Mouse (Mus musculus): ENCODE measurements around the gene Tbx4. TPM values are rescaled to one million over a fixed set of nuclear protein-coding genes. Genes with fewer than 3 reads are reported as not detected.
A peak's percentile ranks its signal among the peaks of the same experiment; 100 is the strongest.

Tbx4 gene
- 39.2 and 44.0 TPM in 2 replicates for polyA plus RNA-seq (2016; fragmentation: Nextera tagmentation; extraction: Ambion mirVana)

GRCm38 (mm10) chr11:85885665-85886428, at the start of gene Tbx4:
TSS of gene Tbx4 (plus strand) at chr11:85886422.
- peak within 1 kb of the TSS; percentile 64 for H3K4me3 ChIP-seq (replicated peaks)
- H3K27ac ChIP-seq = peak within 1 kb of the TSS; percentile 95
- peak within 1 kb of the TSS; percentile 80 for H3K4me2 ChIP-seq
- peak within 1 kb of the TSS; percentile 96 for H3K9ac ChIP-seq (replicated peaks)
- ATAC-seq (ENCODE audit: insufficient number of reproducible peaks, insufficient read depth, low FRiP score, low TSS enrichment, low read depth) = peak; percentile 68
- peaks cover 36% of the 10 kb centered on the region for H3K4me1 ChIP-seq (replicated peaks)
- no peaks in the 10 kb centered on the region for H3K9me3 ChIP-seq
- 12% methylated on average over 19 of the region's 28 CpGs for WGBS
- no peaks in the 10 kb centered on the region for H3K36me3 ChIP-seq
- peaks cover 44% of the 10 kb centered on the region for H3K27me3 ChIP-seq

GRCm38 (mm10) chr11:85836523-85837290, 49.5 kb upstream of the Tbx4 start:
- 3% methylated on average over 32 of the region's 32 CpGs for WGBS
- H3K9ac ChIP-seq (replicated peaks) = peak overlapping the region; percentile 90

GRCm38 (mm10) chr11:85837291-85837647, 49.0 kb upstream of the Tbx4 start:
- peak overlapping the region; percentile 90 for H3K9ac ChIP-seq (replicated peaks)
- 1% methylated on average over 18 of the region's 18 CpGs for WGBS
- peak overlapping the region; percentile 91 for H3K27ac ChIP-seq
- no peaks in the 10 kb centered on the region for H3K9me3 ChIP-seq
- ATAC-seq (ENCODE audit: insufficient number of reproducible peaks, insufficient read depth, low FRiP score, low TSS enrichment, low read depth) = no peak
- H3K36me3 ChIP-seq = peaks cover 14% of the 10 kb centered on the region; the same call in 1 of the 2 replicates
- peak overlapping the region; percentile 83 for H3K4me2 ChIP-seq
- H3K4me3 ChIP-seq (replicated peaks) = peak overlapping the region; percentile 66
- peaks cover 47% of the 10 kb centered on the region for H3K4me1 ChIP-seq (replicated peaks)
- peaks cover 92% of the 10 kb centered on the region for H3K27me3 ChIP-seq

More at GRCm38 (mm10) chr11:85836523-85837290, 49.5 kb upstream of the Tbx4 start:
- Histone ChIP-seq H3K9me3 (no peaks in the 10 kb centered on the region), H3K36me3 (peaks cover 14% of the 10 kb centered on the region; the same call in 1 of the 2 replicates), H3K4me3 (replicated peaks) (peak overlapping the region; percentile 66), H3K27me3 (peaks cover 93% of the 10 kb centered on the region), H3K4me2 (peak overlapping the region; percentile 83), H3K4me1 (replicated peaks) (peaks cover 48% of the 10 kb centered on the region), H3K27ac (peak overlapping the region; percentile 91)
- ATAC-seq (ENCODE audit: insufficient number of reproducible peaks, insufficient read depth, low FRiP score, low TSS enrichment, low read depth) = no peak

- WGBS = 1% methylated on average over 67 of the region's 67 CpGs
- H3K27ac ChIP-seq = peak overlapping the region; percentile 91
- H3K4me1 ChIP-seq (replicated peaks) = peaks cover 47% of the 10 kb centered on the region
- H3K4me2 ChIP-seq = peak overlapping the region; percentile 83
- H3K4me3 ChIP-seq (replicated peaks) = peak overlapping the region; percentile 66
- peaks cover 14% of the 10 kb centered on the region; the same call in 1 of the 2 replicates for H3K36me3 ChIP-seq
- no peak for ATAC-seq (ENCODE audit: insufficient number of reproducible peaks, insufficient read depth, low FRiP score, low TSS enrichment, low read depth)
- H3K9ac ChIP-seq (replicated peaks) = peak overlapping the region; percentile 90
- no peaks in the 10 kb centered on the region for H3K9me3 ChIP-seq
- peaks cover 92% of the 10 kb centered on the region for H3K27me3 ChIP-seq
Measured at GRCm38 (mm10) chr11:85837648-85838423, 48.4 kb upstream of the Tbx4 start.

- Histone ChIP-seq H3K9me3 (no peaks in the 10 kb centered on the region), H3K27me3 (peaks cover 91% of the 10 kb centered on the region), H3K4me3 (replicated peaks) (peak overlapping the region; percentile 66), H3K4me1 (replicated peaks) (peaks cover 50% of the 10 kb centered on the region), H3K4me2 (peak overlapping the region; percentile 83), H3K27ac (peak overlapping the region; percentile 87), H3K36me3 (peaks cover 14% of the 10 kb centered on the region; the same call in 1 of the 2 replicates), H3K9ac (replicated peaks) (peak overlapping the region; percentile 90)
- 13% methylated on average over 20 of the region's 20 CpGs for WGBS
- no peak for ATAC-seq (ENCODE audit: insufficient number of reproducible peaks, insufficient read depth, low FRiP score, low TSS enrichment, low read depth)
Measured at GRCm38 (mm10) chr11:85838424-85839257, 47.6 kb upstream of the Tbx4 start.

GRCm38 (mm10) chr11:85839258-85840030, 46.8 kb upstream of the Tbx4 start:
- no peaks in the 10 kb centered on the region for H3K9me3 ChIP-seq
- peaks cover 52% of the 10 kb centered on the region for H3K4me1 ChIP-seq (replicated peaks)
- H3K4me3 ChIP-seq (replicated peaks) = peak overlapping the region; percentile 66
- H3K4me2 ChIP-seq = peak overlapping the region; percentile 83
- no peak for ATAC-seq (ENCODE audit: insufficient number of reproducible peaks, insufficient read depth, low FRiP score, low TSS enrichment, low read depth)
- H3K27ac ChIP-seq = peak overlapping the region; percentile 84
- H3K36me3 ChIP-seq = peaks cover 14% of the 10 kb centered on the region; the same call in 1 of the 2 replicates
- peaks cover 83% of the 10 kb centered on the region for H3K27me3 ChIP-seq
- peak overlapping the region; percentile 90 for H3K9ac ChIP-seq (replicated peaks)
- 21% methylated on average over 7 of the region's 7 CpGs for WGBS

GRCm38 (mm10) chr11:85840031-85840802, 46.0 kb upstream of the Tbx4 start:
- Histone ChIP-seq H3K27me3 (peaks cover 80% of the 10 kb centered on the region), H3K9ac (replicated peaks) (peak overlapping the region; percentile 90), H3K4me1 (replicated peaks) (peaks cover 56% of the 10 kb centered on the region), H3K9me3 (no peaks in the 10 kb centered on the region), H3K4me2 (peak overlapping the region; percentile 83), H3K36me3 (peaks cover 14% of the 10 kb centered on the region; the same call in 1 of the 2 replicates), H3K27ac (peak overlapping the region; percentile 84), H3K4me3 (replicated peaks) (peak overlapping the region; percentile 66)
- WGBS = 5% methylated on average over 27 of the region's 27 CpGs
- no peak for ATAC-seq (ENCODE audit: insufficient number of reproducible peaks, insufficient read depth, low FRiP score, low TSS enrichment, low read depth)

- 2% methylated on average over 21 of the region's 21 CpGs for WGBS
- Histone ChIP-seq H3K27me3 (peaks cover 78% of the 10 kb centered on the region), H3K27ac (peak overlapping the region; percentile 84), H3K9me3 (no peaks in the 10 kb centered on the region), H3K4me2 (peak overlapping the region; percentile 83), H3K9ac (replicated peaks) (peak overlapping the region; percentile 90), H3K36me3 (peaks cover 14% of the 10 kb centered on the region; the same call in 1 of the 2 replicates), H3K4me3 (replicated peaks) (peak overlapping the region; percentile 66), H3K4me1 (replicated peaks) (peaks cover 56% of the 10 kb centered on the region)
- ATAC-seq (ENCODE audit: insufficient number of reproducible peaks, insufficient read depth, low FRiP score, low TSS enrichment, low read depth) = no peak
Measured at GRCm38 (mm10) chr11:85840803-85841145, 45.4 kb upstream of the Tbx4 start.

GRCm38 (mm10) chr11:85841211-85841681, 45.0 kb upstream of the Tbx4 start:
- WGBS = 11% methylated on average over 8 of the region's 8 CpGs
- Histone ChIP-seq H3K4me1 (replicated peaks) (peaks cover 56% of the 10 kb centered on the region), H3K36me3 (peaks cover 14% of the 10 kb centered on the region; the same call in 1 of the 2 replicates), H3K27ac (peak overlapping the region; percentile 84), H3K9ac (replicated peaks) (peak overlapping the region; percentile 90), H3K9me3 (no peaks in the 10 kb centered on the region), H3K27me3 (peaks cover 78% of the 10 kb centered on the region), H3K4me3 (replicated peaks) (peak overlapping the region; percentile 66), H3K4me2 (peak overlapping the region; percentile 83)
- ATAC-seq (ENCODE audit: insufficient number of reproducible peaks, insufficient read depth, low FRiP score, low TSS enrichment, low read depth) = no peak

Measured in limb, embryonic 12.5 days (tissue).